Mouse (Mus musculus): ENCODE data around the gene Ing3. TPM values are rescaled to one million over a fixed set of nuclear protein-coding genes. Genes with fewer than 3 reads are reported as not detected.

Gene Ing3
- 63.6 to 77.0 TPM (median 66.0 TPM) in 3 replicates for total RNA-seq (2017)

DNA sequence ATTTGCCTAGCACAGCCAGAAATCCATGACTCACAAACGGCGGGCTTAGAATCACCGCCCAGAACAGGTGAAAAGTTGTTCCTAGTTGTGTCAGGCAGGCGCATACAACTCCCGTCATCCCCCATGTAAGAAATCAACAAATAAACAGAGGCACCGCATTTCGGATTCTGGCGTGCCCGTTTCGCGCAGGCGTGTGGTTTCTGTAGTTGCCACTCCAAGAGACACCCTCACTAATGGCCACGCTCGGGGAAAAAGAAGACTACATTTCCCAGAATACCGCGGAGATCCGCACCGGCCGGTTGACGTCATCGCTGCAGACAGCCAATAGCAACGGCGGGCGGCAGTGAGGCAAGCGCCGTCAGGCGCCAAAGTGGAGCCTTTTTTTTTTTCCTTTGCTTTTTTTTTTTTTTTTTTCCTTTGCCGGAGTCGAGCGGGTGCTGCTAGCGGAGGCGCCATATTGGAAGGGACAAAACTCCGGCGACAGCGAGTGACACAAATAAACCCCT lies at the start of gene Ing3:
Ing3 (plus strand) TSS at position 346 of the 506 bp plus-strand sequence.
- ATAC-seq (replicated peaks; ENCODE audit: insufficient number of reproducible peaks, low FRiP score, low TSS enrichment, poor library complexity, severe bottlenecking), result peak; percentile 92

DNA sequence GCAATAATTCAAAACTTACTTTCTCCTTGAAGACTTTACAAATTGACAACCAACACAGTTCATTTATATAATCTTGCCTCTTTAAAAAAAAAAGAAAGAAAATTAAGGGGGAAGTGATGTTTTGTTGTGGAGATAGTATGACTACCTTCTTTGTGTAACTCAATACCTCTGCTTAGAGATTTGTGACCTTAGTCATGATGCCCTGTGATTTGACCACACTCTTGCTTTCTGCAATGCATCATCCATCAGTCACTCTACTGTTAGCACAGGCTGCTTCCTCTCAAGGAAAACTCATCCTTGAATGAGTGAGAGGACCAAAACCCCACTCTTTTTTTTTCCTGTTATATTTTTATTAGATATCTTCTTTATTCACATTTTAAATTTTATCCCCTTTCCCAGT lies 39.7 kb upstream of the Ing3 start:
- no peak for ATAC-seq (replicated peaks; ENCODE audit: insufficient number of reproducible peaks, low FRiP score, low TSS enrichment, poor library complexity, severe bottlenecking)

DNA sequence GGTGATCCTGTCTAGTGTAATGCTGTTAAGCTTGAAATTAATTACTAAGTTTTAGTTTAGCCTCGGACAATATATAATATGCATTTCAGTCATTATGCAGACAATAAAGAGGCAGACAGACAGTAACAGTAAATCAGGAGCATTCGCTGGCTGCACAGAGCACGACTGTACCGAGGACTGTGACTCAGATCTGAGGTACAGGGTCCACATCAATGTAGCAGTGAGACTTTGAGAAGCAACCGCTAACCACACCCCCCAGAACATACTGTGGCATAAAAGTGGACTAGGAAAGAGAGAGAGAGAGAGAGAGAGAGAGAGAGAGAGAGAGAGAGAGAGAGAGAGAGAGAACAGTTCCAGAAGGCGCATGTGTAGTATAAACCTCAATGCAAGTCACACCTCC lies 38.6 kb upstream of the Ing3 start:
- ATAC-seq (replicated peaks; ENCODE audit: insufficient number of reproducible peaks, low FRiP score, low TSS enrichment, poor library complexity, severe bottlenecking), result no peak

DNA sequence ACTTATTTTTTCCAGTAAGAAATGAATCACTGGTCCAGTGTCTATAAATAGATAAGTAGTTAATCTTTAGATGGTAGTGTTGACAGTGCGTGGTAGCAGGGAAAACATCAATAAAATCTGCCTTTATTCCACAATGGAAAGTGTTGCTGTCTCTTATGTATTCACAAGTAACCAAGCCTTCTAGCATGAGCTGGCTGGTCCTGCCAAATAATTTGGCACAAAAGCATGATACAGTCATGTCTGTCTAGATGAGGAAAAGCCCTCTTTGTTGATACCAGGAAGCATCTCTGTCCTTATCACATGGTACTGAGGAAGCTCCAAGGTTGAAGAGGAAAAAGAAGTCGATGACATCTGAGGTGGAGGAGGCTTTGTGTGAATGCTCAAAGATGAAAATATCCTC lies 32.8 kb upstream of the Ing3 start:
- no peak for ATAC-seq (replicated peaks; ENCODE audit: insufficient number of reproducible peaks, low FRiP score, low TSS enrichment, poor library complexity, severe bottlenecking)

DNA sequence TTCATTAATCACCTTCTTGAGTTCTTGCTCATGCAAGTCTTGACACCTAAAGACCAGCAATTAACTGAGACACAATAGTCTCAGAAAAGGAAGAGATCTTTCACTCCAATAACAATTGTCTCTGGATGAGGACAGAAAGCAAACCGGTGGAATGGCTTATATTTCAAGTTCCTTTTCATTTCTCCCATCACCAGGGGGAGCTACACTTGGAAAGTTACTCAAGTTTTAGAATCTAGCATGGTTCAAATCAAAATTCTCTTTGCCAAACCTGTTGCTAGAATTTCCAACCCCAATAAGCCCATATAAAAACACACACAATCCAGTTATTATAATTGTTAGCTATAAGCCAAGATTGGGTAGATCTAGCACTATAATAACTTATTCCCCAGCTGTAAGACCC lies 25.2 kb upstream of the Ing3 start:
- ATAC-seq (replicated peaks; ENCODE audit: insufficient number of reproducible peaks, low FRiP score, low TSS enrichment, poor library complexity, severe bottlenecking), result no peak

DNA sequence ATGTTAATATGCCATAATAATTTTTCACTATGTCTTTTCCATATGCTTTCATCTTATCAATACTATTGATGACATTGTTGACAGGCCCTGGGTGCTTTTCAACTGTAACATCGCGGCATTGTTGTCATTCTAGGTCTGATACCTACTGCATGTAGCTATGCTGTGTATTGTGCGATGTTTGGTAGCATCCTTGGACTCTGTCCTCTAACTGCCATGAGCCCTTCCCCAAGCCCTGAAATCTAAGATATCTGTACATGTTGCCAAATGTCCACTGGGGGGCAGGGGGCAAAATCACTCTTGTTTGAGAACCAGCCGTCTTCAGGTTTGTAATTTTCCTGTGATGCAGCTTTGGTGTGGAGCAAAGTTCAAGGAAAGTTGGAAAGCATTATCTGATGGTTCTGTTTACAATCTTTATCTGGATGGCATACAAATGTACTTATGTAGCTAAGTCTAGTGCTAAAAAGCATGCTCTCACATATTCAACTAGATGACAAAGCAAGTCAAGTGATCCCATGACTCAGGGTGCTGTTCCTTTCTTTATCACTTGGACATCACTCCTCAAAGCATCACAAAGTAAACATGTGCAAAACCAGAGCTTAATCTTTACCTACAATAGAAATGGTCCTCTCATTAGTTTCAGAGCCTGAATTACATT lies 11.3 kb upstream of the Ing3 start:
- ATAC-seq (replicated peaks; ENCODE audit: insufficient number of reproducible peaks, low FRiP score, low TSS enrichment, poor library complexity, severe bottlenecking), result no peak

DNA sequence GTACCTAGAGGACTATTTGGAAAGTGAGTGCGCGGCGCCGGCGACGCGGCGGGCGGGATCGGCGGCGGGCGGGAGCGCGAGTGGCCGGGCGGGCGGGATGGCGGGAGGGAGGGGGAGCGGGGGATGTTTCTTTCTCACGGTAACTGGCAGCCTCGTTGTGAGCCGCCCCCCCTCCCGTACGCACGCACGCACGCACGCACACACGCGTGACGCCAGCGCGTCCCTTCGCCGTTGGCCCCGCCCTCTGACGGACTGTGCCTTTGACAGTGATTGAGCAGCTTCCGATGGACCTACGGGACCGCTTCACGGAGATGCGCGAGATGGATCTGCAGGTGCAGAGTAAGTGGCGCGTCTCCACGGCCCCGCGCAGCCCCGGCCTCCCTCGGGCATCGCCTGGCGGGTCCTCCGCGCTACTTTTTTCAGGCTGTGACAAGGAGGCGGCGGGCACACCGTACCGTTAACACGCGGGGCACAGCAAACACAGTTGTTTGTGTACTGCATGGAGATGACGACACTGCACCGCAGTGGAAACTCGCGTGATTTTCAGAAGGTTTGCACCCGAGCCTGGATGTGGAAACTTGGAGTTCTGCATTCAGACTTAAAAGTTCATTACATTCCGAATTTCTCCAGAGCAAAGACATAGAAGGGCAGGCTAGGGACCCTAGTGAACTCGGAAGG lies 539 bp downstream of the Ing3 start:
- peak; percentile 89 for ATAC-seq (replicated peaks; ENCODE audit: insufficient number of reproducible peaks, low FRiP score, low TSS enrichment, poor library complexity, severe bottlenecking)

DNA sequence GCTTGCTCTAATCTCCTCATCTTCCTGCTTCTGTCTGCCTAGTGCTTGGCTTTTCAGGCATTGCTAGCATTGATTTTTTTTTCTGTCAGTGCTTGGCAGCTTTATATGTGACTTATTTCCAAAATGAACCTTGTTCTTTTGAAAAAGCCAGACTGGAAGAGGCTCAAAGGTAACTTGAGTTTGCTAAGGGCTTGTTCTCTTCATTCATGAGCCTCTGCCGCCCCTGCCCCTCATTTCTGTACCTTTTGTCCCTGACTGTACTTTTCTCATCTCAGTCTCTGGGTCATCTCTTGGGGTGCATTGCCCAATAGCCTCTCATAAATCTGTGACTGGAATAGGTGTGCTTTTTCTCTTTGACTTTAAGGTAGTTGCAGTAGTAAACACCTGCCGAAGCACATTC lies 1.3 kb downstream of the Ing3 start:
- ATAC-seq (replicated peaks; ENCODE audit: insufficient number of reproducible peaks, low FRiP score, low TSS enrichment, poor library complexity, severe bottlenecking), result no peak

DNA sequence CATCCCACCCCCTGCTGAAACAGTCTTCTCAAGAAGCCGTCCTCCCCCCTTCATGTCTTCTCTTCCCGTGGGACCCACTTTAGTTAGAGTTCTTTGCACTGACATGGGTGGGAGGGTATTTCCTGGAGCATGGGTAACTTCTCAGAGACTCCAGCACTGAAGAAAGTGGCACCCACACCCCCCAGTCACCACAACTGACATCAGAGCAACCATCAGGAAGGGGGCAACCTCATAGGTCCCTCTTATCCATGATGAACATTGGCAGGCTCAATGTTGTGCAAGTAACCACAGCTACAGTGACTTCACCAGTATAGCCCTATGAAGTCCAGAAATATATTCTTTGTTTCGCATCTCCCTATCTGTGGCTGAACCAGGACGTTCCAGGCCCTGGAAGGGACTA lies 6.1 kb downstream of the Ing3 start:
- ATAC-seq (replicated peaks; ENCODE audit: insufficient number of reproducible peaks, low FRiP score, low TSS enrichment, poor library complexity, severe bottlenecking), result peak; percentile 34

DNA sequence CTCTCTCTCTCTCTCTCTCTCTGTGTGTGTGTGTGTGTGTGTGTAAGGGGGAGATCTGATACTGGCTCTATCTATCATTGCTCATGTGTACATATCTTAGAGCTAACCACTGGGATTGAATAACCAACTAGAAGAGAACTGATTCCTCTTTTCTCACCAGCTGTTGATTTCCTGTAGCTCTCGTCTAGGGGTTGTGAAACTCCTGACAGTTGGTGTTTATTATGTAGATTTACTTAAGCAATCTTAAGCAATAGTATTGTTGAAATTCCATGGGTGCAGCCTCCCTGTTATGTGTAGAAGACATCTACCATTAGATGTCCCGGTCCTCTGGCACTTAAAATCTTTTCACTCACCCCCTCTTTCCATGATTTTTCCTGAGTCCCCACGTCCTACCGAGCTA lies 9.6 kb downstream of the Ing3 start:
- ATAC-seq (replicated peaks; ENCODE audit: insufficient number of reproducible peaks, low FRiP score, low TSS enrichment, poor library complexity, severe bottlenecking), result peak; percentile 86

DNA sequence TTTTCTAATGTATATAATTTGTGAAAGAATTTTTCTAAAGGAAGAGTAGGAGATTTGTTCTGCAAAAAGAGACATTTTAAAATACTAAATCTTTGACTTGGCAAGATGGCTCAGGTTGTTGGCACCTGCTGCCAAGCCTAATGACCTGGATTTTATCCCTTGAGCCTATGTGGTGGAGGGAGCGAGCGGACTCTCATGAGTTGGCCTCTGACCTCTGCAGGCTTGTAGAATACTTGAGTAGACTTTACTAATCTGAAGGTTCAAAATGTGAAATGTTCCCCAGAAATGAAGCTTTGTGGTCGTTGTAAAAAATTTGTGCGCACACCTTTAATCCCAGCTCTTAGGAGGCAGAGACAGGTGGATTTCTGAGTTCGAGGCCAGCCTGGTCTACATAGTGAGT lies 10.5 kb downstream of the Ing3 start:
- no peak for ATAC-seq (replicated peaks; ENCODE audit: insufficient number of reproducible peaks, low FRiP score, low TSS enrichment, poor library complexity, severe bottlenecking)

DNA sequence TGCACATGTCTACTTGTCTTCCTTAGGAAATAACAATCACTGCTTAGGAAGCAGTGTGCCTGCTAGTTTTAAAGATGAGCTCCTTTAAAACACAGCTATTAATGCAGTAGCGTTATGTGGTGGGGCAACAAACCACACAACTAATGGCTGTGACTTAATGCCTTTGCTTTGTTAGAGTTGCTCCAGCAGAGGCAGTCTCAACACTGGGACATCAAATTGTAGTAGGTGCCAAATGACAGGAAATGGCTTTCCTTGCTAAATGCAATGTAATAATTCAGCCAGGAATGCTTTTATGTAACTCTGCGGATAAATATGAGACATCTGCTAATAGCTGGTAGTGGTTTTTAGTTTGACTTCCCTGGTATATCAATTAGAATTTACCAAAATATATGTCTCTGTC lies 28.2 kb downstream of the Ing3 start:
- ATAC-seq (replicated peaks; ENCODE audit: insufficient number of reproducible peaks, low FRiP score, low TSS enrichment, poor library complexity, severe bottlenecking), result no peak

DNA sequence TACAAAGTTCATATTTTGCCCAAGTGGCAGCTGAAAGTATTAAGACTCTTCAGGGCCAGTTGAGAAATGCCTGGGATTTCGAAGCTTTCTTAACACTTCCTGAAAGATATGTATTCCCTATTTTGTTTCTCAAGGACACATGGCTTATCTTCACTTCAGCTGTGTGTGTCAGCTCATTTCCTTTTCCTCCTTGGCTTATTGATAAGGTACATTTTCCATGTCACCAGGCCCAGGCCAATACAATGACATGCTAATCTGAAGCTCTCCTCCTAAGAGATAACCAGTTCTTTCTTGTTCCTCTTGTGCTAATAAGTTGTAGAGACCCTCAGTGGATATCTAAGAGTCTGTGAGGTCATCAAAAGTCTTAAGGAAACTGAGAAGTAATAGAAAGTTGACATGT lies 31.7 kb downstream of the Ing3 start:
- no peak for ATAC-seq (replicated peaks; ENCODE audit: insufficient number of reproducible peaks, low FRiP score, low TSS enrichment, poor library complexity, severe bottlenecking)

DNA sequence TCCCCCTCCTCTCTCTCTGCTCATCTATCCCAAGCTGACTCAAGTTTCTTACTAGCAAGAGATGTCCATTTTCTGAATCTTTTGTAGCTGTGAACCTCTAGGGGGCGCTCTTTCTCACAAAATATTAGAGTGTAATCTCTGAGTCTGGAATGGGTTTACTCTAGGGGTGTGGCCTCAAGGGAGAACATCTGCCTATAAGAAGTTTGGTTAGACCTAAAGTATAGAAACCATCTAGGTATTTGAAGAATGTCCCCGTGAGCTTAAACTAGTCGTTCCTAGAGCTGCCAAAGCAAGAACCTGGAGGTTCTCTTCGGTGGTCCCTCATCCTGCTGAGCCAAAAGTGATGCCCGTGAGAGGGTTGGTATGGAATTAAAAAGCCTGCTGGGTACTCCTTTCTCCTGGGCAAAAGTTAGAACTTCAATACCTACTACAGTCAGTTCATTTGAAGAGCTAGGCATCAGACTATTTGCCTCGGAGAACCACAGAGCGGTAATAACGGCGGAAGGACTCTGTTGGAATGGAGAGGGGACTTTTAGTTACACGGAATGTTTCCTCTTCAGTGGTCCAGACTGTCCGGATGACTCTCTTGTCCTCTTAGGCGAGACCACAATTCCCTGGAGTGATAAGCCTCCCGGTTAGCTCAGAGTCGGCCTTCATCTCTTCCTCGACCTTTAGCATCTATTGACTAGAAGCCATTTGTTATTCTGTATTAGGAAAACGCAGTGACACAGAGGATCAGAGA lies 35.8 kb downstream of the Ing3 start:
- peak; percentile 68 for ATAC-seq (replicated peaks; ENCODE audit: insufficient number of reproducible peaks, low FRiP score, low TSS enrichment, poor library complexity, severe bottlenecking)

DNA sequence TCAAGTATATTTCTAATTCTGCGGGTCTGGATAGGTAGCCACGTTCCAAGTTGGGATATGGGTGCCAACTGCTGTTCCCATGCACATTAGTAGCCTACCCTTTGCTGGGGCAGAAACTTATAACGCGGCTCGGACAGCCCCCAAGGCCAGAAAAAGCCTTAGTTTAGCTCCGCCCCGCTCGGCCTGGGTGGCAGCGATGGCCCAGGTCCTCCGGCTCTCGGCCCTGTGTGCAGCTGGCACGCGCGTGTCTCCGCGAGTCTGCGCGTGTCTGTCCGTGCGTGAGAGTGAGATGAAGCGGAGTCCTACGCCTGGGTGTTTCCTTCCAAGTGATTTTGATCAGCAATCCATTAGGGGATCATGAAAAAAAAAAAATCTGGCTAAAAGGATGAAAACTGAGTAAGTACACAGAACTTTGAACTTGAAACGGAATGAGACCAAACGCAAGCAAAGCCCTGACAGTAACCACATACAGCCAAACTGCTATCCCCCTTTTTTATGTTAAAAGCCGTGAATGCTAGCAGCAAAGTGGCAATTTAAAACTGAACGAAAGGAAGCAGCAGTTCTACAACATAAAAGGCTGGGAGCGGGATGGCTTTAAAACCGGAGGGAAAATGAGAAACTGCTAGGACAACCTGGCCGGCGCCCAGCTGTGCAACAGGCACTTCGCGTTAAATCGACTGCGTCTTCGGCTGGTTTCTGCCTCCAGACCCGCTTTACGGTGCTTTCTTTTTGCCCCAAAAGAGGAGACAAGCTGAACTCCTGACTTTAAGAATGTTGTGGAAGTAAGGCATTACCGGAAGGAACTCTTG lies 36.6 kb downstream of the Ing3 start, which contains the start of gene Cped1:
Cped1 (plus strand) TSS at position 185 of the 809 bp plus-strand sequence.
- peak; percentile 64 for ATAC-seq (replicated peaks; ENCODE audit: insufficient number of reproducible peaks, low FRiP score, low TSS enrichment, poor library complexity, severe bottlenecking)

DNA sequence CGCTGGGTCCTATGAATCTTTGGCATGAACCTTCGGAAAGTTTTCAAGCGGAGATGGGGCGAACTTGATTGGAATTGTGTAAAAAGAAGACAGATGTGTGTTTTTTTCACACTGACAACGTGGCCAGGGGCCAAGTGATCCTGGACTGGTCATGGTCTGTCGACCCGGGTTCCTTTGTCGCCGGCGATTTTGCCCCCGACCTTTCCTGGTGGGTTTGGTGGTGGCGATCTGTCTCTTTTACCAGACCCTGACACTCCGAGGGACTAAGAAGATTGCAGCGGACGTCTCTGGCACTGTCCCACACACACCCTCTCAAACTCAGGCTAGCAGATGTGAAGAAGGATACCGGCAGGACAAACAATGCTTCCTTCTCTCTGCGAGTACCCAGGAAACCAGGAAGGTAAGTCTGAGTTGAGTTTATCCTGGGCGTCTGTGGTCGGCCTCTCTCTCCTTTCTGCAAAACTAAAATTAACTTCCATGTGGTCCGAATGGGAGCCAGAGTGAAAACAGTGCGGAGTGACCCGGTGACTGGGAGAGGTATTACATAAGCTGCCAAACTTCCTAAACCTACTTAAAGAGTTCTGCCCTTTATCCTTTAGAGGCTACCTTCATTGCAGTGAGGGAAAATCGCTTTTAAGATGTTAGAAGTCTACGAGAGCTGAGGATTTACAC lies 37.4 kb downstream of the Ing3 start:
- no peak for ATAC-seq (replicated peaks; ENCODE audit: insufficient number of reproducible peaks, low FRiP score, low TSS enrichment, poor library complexity, severe bottlenecking)

DNA sequence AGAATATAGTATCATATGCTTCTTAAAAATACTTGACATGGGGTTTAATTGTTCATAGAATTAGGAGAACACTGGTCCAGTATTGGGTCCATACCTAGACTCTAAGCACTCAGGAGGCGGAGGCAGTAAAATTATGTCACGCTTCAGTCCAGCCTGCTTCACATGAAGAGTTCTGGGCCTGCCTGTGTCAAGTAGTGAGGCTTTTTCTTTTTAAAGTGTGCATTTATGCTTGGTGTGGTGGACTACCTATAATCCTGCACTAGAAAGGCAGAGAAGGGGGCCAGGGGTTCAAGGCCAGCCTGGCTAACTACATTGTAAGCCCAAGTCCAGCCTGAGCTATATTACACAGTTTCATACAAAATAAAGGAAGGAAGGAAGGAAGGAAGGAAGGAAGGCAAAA lies 38.2 kb downstream of the Ing3 start:
- no peak for ATAC-seq (replicated peaks; ENCODE audit: insufficient number of reproducible peaks, low FRiP score, low TSS enrichment, poor library complexity, severe bottlenecking)

DNA sequence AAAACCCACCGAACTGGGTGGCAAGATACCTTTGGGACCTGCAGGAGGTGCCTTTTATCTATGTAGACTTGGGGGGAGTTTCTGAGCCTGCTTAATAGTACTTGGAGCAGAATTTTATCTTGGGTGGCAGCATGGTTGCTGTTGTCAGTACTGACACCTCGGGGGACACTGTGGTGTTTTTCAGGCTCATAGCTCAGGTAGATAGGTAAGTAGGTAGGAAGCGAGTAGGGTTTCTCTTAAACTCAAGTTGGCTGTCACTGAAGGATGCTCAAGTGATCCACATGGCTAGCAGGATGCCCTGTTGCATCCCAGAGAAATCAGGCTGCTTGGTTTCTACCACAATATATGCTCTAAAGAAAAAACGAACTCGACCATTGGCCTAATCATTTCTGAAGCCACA lies 38.9 kb downstream of the Ing3 start:
- no peak for ATAC-seq (replicated peaks; ENCODE audit: insufficient number of reproducible peaks, low FRiP score, low TSS enrichment, poor library complexity, severe bottlenecking)
